Mouse (Mus musculus) heart, postnatal 14 days (tissue): ENCODE measurements around the gene Sgcg. TPM values are rescaled to one million over a fixed set of nuclear protein-coding genes. Genes with fewer than 3 reads are reported as not detected.

Source experiments
- DNase-seq, 2 experiments: peaks; one replicate each; pipeline ENCODE4 v3.0.0; 2021 to 2022
- intact Hi-C: fragments of 180-260 bp; cut with DNase I; formaldehyde crosslinking; loops from one replicate; pipeline ENCODE4 v1.15.1; 2025
- total RNA-seq, 2 experiments: library from RNA; stranded (reverse); gene quantifications; 2 replicates each; pipeline ENCODE4 v1.2.3; 2021

Gene Sgcg
- total RNA-seq, 2 experiments from 2014 or later, result 199 to 202 TPM

- intact Hi-C loops, result no loop called here
- no peak for DNase-seq
These were observed 21.1 kb downstream of the Sgcg start for GRCm38 (mm10) chr14:61237101-61237654.

- intact Hi-C loops, result no loop called here
- DNase-seq, result peak; percentile 33 to 49
These were observed 22.3 kb downstream of the Sgcg start for GRCm38 (mm10) chr14:61235846-61236474.

- DNase-seq, result no peak
- intact Hi-C loops, result no loop called here
These were observed 26.2 kb downstream of the Sgcg start for GRCm38 (mm10) chr14:61232016-61232568.

- no peak for DNase-seq
- intact Hi-C loops, result no loop called here
These were observed 28.1 kb downstream of the Sgcg start for GRCm38 (mm10) chr14:61230179-61230578.

GRCm38 (mm10) chr14:61229763-61230162, 28.5 kb downstream of the Sgcg start:
- intact Hi-C loops, result no loop called here
- no peak for DNase-seq

GRCm38 (mm10) chr14:61226151-61226550, 32.1 kb downstream of the Sgcg start:
- DNase-seq, result no peak
- intact Hi-C loops, result no loop called here

GRCm38 (mm10) chr14:61224387-61225077, 33.8 kb downstream of the Sgcg start:
- intact Hi-C loops, result no loop called here
- DNase-seq, result no peak

GRCm38 (mm10) chr14:61223740-61224139, 34.5 kb downstream of the Sgcg start:
- no peak for DNase-seq
- intact Hi-C loops, result no loop called here

GRCm38 (mm10) chr14:61222506-61222905, 35.8 kb downstream of the Sgcg start:
- DNase-seq, result no peak
- intact Hi-C loops, result no loop called here

GRCm38 (mm10) chr14:61221166-61221565, 37.1 kb downstream of the Sgcg start:
- DNase-seq, result no peak
- intact Hi-C loops, result no loop called here

- DNase-seq, result no peak
- intact Hi-C loops, result no loop called here
These were observed 46.5 kb downstream of the Sgcg start for GRCm38 (mm10) chr14:61211754-61212153.

- no peak for DNase-seq
- intact Hi-C loops, result no loop called here
These were observed 48.2 kb downstream of the Sgcg start for GRCm38 (mm10) chr14:61210111-61210510.

- intact Hi-C loops, result no loop called here
- DNase-seq, result no peak
These were observed 63.9 kb downstream of the Sgcg start for GRCm38 (mm10) chr14:61194416-61194815.

- no peak for DNase-seq
- intact Hi-C loops, result no loop called here
These were observed 66.0 kb downstream of the Sgcg start for GRCm38 (mm10) chr14:61192326-61192725.

- intact Hi-C loops, result no loop called here
These were observed 66.4 kb downstream of the Sgcg start for GRCm38 (mm10) chr14:61191904-61192303.

GRCm38 (mm10) chr14:61173229-61173628, 85.1 kb downstream of the Sgcg start:
- intact Hi-C loops, result loop anchor here (2.0 kb wide), 1 partner anchor 34 kb away; the partner anchor contains the start of gene Sacs
- peak in 1 of 2 experiments; percentile 69 for DNase-seq

More at GRCm38 (mm10) chr14:61191904-61192303, 66.4 kb downstream of the Sgcg start:
- no peak for DNase-seq

GRCm38 (mm10) chr14:61172548-61173158, 85.6 kb downstream of the Sgcg start:
- intact Hi-C loops, result loop anchor here (2.0 kb wide), 1 partner anchor 34 kb away; the partner anchor contains the start of gene Sacs
- DNase-seq, result peak; percentile 99

- no peak for DNase-seq
- intact Hi-C loops, result no loop called here
These were observed 86.9 kb downstream of the Sgcg start for GRCm38 (mm10) chr14:61171261-61171970.
